17 mouse cellular contexts compared by ENCODE assay signal in the genomic region with DNA sequence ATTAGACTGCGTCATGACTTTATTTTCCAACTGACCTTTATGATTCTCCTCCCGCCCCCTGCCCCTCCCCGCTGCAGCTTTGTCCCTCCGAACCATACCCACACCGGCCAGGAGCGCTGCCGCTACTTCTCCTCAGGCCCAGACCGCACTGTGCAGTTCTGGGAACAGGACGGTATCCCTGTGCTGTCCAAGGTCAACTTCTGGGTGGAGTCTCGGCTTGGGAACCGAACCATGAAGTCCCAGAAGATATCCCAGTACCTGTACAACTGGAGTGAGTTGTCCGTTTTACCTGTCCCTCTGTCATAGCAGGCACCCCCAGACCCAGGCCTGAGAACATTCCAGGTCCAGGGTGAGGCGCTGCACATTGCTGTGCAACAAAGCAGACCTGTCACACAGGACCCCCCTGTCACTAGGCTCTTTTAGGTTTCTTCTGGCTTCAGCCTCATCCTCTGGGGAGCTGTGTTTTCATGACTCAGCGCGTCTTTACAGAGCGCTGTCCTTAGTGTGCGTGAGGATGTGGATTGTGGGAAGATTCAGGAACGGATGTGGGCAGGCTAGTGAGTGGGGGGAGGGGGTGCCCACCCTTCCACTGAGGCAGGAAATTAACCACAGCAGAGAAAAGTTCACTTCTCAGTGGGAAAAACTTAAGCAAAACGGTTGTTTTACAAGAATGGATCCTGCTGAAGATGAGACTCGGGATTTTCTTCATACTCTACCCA. TPM values are rescaled to one million over a fixed set of nuclear protein-coding genes. Genes with fewer than 3 reads are reported as not detected.
DNase-seq lines count a peak whose midpoint lies in the region; TF ChIP-seq lines count a peak whose summit lies in the region.
"Had no signal": no experiment of that assay in that cellular context is flagged by ENCODE, and none has a peak within 500 bp of the region (broad histone marks: within the 10 kb centered on the region; RNA-seq: fewer than 3 reads in every experiment).

No protein-coding gene starts in this region.

- H3K36me3 ChIP-seq in ES-E14 (ENCODE audit: control insufficient read depth, insufficient read depth, low read length, poor library complexity, severe bottlenecking) (no peaks in the 10 kb centered on the region), macrophage (ENCODE audit: inconsistent target) (no peaks in the 10 kb centered on the region; the same call in 1 of the 2 replicates)
- H3K36me3 ChIP-seq: forebrain, embryonic 15.5 days; hindbrain, embryonic 10.5 days; limb, embryonic 12.5 days; liver, embryonic 15.5 days had no signal

- no peak overlapping the region for H3K27ac ChIP-seq in ES-E14 (ENCODE audit: insufficient read depth, low read depth, low read length, poor library complexity, severe bottlenecking)
- H3K27ac ChIP-seq in macrophage = peak overlapping the region; percentile 15
- H3K27ac ChIP-seq: forebrain, embryonic 15.5 days; hindbrain, embryonic 10.5 days; limb, embryonic 12.5 days; liver, embryonic 15.5 days had no signal

- no peaks in the 10 kb centered on the region for H3K9me3 ChIP-seq in ES-E14 (ENCODE audit: control insufficient read depth, insufficient read depth, low read depth, low read length)
- H3K9me3 ChIP-seq: forebrain, embryonic 15.5 days; hindbrain, embryonic 10.5 days; limb, embryonic 12.5 days; liver, embryonic 15.5 days had no signal

- peak; percentile 81 for DNase-seq in 416B (ENCODE audit: low read depth)
- DNase-seq in ES-E14 (ENCODE audit: low read depth, low spot score) = no peak
- DNase-seq in thymus, postnatal 10 days (ENCODE audit: low spot score in 2 of 2) = peak; percentile 74 to 75
- no peak for DNase-seq in adrenal gland, adult 18-20 months (ENCODE audit: low spot score in 2 of 2)
- no peak for DNase-seq in kidney, postnatal 10 days
- DNase-seq in urinary bladder, postnatal 25 days (ENCODE audit: low spot score) = no peak
- DNase-seq: gastrocnemius, postnatal 14 days; kidney, adult 18-20 months; kidney, postnatal 36 days; layer of hippocampus, postnatal 36 days; lung, postnatal 36 days had no signal

- H3K79me2 ChIP-seq in macrophage (ENCODE audit: inconsistent target) = no peaks in the 10 kb centered on the region

- 53% methylated on average over 20 of the region's 20 CpGs for WGBS in macrophage (ENCODE audit: missing documents)

- peaks cover 2 to 15% of the 10 kb centered on the region in 2 experiments; a peak in 3 of 4 replicates for H3K4me1 ChIP-seq in ES-E14 (ENCODE audit: control insufficient read depth in 2 of 2, insufficient read depth in 2 of 2, low read length in 2 of 2, poor library complexity in 1 of 2)
- H3K4me1 ChIP-seq: forebrain, embryonic 15.5 days; limb, embryonic 12.5 days had no signal

- in situ Hi-C loops in ES-E14 (cut with MboI; ENCODE audit: low sequenced_read_pairs in 2 of 2, unreplicated experiment in 2 of 2) = no loop called here

- H3K4me3 ChIP-seq in ES-E14 (ENCODE audit: insufficient read depth in 1 of 2, low read depth in 1 of 2, low read length in 2 of 2, poor library complexity in 1 of 2, severe bottlenecking in 1 of 2) = no peak overlapping the region
- H3K4me3 ChIP-seq in macrophage (ENCODE audit: inconsistent target) = no peak overlapping the region
- H3K4me3 ChIP-seq: forebrain, embryonic 15.5 days; hindbrain, embryonic 10.5 days; limb, embryonic 12.5 days; liver, embryonic 15.5 days had no signal

- no peak overlapping the region for H3K9ac ChIP-seq in ES-E14 (ENCODE audit: insufficient read depth, low read depth, low read length, poor library complexity, severe bottlenecking)
- H3K9ac ChIP-seq: forebrain, embryonic 15.5 days; limb, embryonic 12.5 days; liver, embryonic 15.5 days had no signal

TF ChIP-seq in ES-E14, 5 proteins besides CTCF, POLR2A, EP300 and RAD21:
- TF ChIP-seq CHD2 (IDR thresholded peaks at IDR 0.05; ENCODE audit: low read depth, low read length) (no peak), HCFC1 (IDR thresholded peaks at IDR 0.05; ENCODE audit: borderline replicate concordance, insufficient read depth, low read length) (no peak), MAFK (IDR thresholded peaks at IDR 0.05; ENCODE audit: insufficient read depth, low read depth, low read length) (peak; percentile 61; the same call in 1 of the 2 replicates)
TF ChIP-seq in ES-E14: peak in this region for 1.

RNA-seq across cellular contexts. Expression of gene Il12rb1, which starts 2.9 kb away (rescaled TPM):
- 0.69 and 1.2 TPM in 2 replicates for total RNA-seq in ES-E14 (2012; rRNA removed)
- total RNA-seq in macrophage (2018; cell fraction: chromatin; rRNA removed) = 100 to 1,000 TPM in 1 of 26 experiments, 10 to 100 TPM in 10, 1 to 10 TPM in 12, under 1 TPM in 3; 0.47 to 109 (median 5.8) TPM
- total RNA-seq in macrophage (2018; cell fraction: cytosol; rRNA removed) = 10 to 100 TPM in 13 of 26 experiments, 1 to 10 TPM in 13; 1.1 to 78.6 (median 14.7) TPM
- total RNA-seq in macrophage (2018; cell fraction: nucleus; rRNA removed) = 100 to 1,000 TPM in 9 of 26 experiments, 10 to 100 TPM in 6, 1 to 10 TPM in 11; 3.4 to 198 (median 28.8) TPM
- 1.4 to 7.6 TPM (median 1.6 TPM) in 3 replicates for polyA plus RNA-seq in macrophage (2018)
- under 1 TPM; 0.66 to 0.77 TPM for total RNA-seq in adrenal gland, adult 18-20 months (2021)
- polyA plus RNA-seq: heart, embryonic 11.5 days; hindbrain, embryonic 10.5 days; limb, embryonic 12.5 days had no signal

RNA-seq across cellular contexts. Expression of gene Mast3, which starts 6.3 kb away (rescaled TPM):
- total RNA-seq in ES-E14 (2012; rRNA removed) = 7.8 and 11.5 TPM in 2 replicates
- 100 to 1,000 TPM in 18 of 26 experiments, 10 to 100 TPM in 8; 21.9 to 301 (median 190) TPM for total RNA-seq in macrophage (2018; cell fraction: chromatin; rRNA removed)
- 10 to 100 TPM; 19.1 to 88.9 (median 67.2) TPM for total RNA-seq in macrophage (2018; cell fraction: cytosol; rRNA removed)
- 100 to 1,000 TPM in 16 of 26 experiments, 10 to 100 TPM in 10; 21.5 to 225 (median 122) TPM for total RNA-seq in macrophage (2018; cell fraction: nucleus; rRNA removed)
- 40.6 to 60.5 TPM (median 46.5 TPM) in 3 replicates for polyA plus RNA-seq in macrophage (2018)
- total RNA-seq in adrenal gland, adult 18-20 months (2021) = 10 to 100 TPM; 15.6 to 16.7 TPM

RNA-seq across cellular contexts. Expression of gene Arrdc2, which starts 28.4 kb away (rescaled TPM):
- 11.4 and 18.8 TPM in 2 replicates for total RNA-seq in ES-E14 (2012; rRNA removed)
- total RNA-seq in macrophage (2018; cell fraction: chromatin; rRNA removed) = 100 to 1,000 TPM in 2 of 26 experiments, 10 to 100 TPM in 24; 15.4 to 123 (median 72.6) TPM
- 10 to 100 TPM in 15 of 26 experiments, 1 to 10 TPM in 11; 2.6 to 19.5 (median 12.0) TPM for total RNA-seq in macrophage (2018; cell fraction: cytosol; rRNA removed)
- 10 to 100 TPM; 10.7 to 98.5 (median 44.3) TPM for total RNA-seq in macrophage (2018; cell fraction: nucleus; rRNA removed)
- 8.1 to 21.9 TPM (median 12.1 TPM) in 3 replicates for polyA plus RNA-seq in macrophage (2018)
- total RNA-seq in adrenal gland, adult 18-20 months (2021) = 1 to 10 TPM; 8.3 to 8.7 TPM

RNA-seq across cellular contexts. Expression of gene Pik3r2, which starts 34.6 kb away (rescaled TPM):
- total RNA-seq in ES-E14 (2012; rRNA removed) = 52.7 and 71.0 TPM in 2 replicates
- 10 to 100 TPM in 15 of 26 experiments, 1 to 10 TPM in 11; 2.0 to 45.1 (median 11.1) TPM for total RNA-seq in macrophage (2018; cell fraction: chromatin; rRNA removed)
- 10 to 100 TPM; 14.9 to 33.2 (median 21.8) TPM for total RNA-seq in macrophage (2018; cell fraction: cytosol; rRNA removed)
- 10 to 100 TPM in 16 of 26 experiments, 1 to 10 TPM in 10; 2.9 to 36.2 (median 12.5) TPM for total RNA-seq in macrophage (2018; cell fraction: nucleus; rRNA removed)
- 23.2 to 26.1 TPM (median 23.3 TPM) in 3 replicates for polyA plus RNA-seq in macrophage (2018)
- total RNA-seq in adrenal gland, adult 18-20 months (2021) = 10 to 100 TPM; 30.5 to 36.5 TPM

RNA-seq across cellular contexts. Expression of gene Mpv17l2, which starts 50.4 kb away (rescaled TPM):
- 49.9 and 58.2 TPM in 2 replicates for total RNA-seq in ES-E14 (2012; rRNA removed)
- 10 to 100 TPM in 9 of 26 experiments, 1 to 10 TPM in 13, not detected in 4; 1.0 to 18.7 (median 8.1) TPM for total RNA-seq in macrophage (2018; cell fraction: chromatin; rRNA removed)
- 10 to 100 TPM; 21.2 to 51.6 (median 33.0) TPM for total RNA-seq in macrophage (2018; cell fraction: cytosol; rRNA removed)
- 10 to 100 TPM in 17 of 26 experiments, 1 to 10 TPM in 9; 2.6 to 29.3 (median 14.0) TPM for total RNA-seq in macrophage (2018; cell fraction: nucleus; rRNA removed)
- 26.0 to 40.2 TPM (median 29.3 TPM) in 3 replicates for polyA plus RNA-seq in macrophage (2018)
- total RNA-seq in adrenal gland, adult 18-20 months (2021) = 100 to 1,000 TPM in 1 of 2 experiments, 10 to 100 TPM in 1; 94.9 to 120 TPM

Comparison
In these comparisons a context has a peak if more than half of its experiments do, and no peak if none do; other contexts are left out.
1. DNase-seq: peak in 416B (single experiment) and thymus, postnatal 10 days (2 of 2); none in ES-E14 (single experiment), adrenal gland, adult 18-20 months (0 of 2), kidney, postnatal 10 days (single experiment) and urinary bladder, postnatal 25 days (single experiment).